Mouse (Mus musculus) embryonic facial prominence, embryonic 11.5 days (tissue): ENCODE measurements around the gene Icam1. TPM values are rescaled to one million over a fixed set of nuclear protein-coding genes. Genes with fewer than 3 reads are reported as not detected.

ENCODE experiments used
- ATAC-seq: fragments of 200-750 bp; cut with Nextera tagmentation; replicated peaks from 2 replicates; pipeline ENCODE4 v1.8.0; 2017; ENCODE audit warnings: low read depth; ENCODE audit not compliant: insufficient number of reproducible peaks, low FRiP score, low TSS enrichment
- DNase-seq: peaks from one replicate; pipeline ENCODE4 v3.0.0-alpha.2; 2015; ENCODE audit warnings: low spot score
- H3K27ac ChIP-seq: fragments of 300-500 bp; sonication (generic); replicated peaks from 2 replicates; pipeline ENCODE4 v1.5.1; 2014; ENCODE audit warnings: mild to moderate bottlenecking, low read depth, low read length, control low read depth
- H3K27me3 ChIP-seq: fragments of 300-500 bp; sonication (generic); 2 replicates; pipeline ENCODE4 v1.6.1; 2014; ENCODE audit warnings: mild to moderate bottlenecking, low read length, moderate library complexity, mixed read lengths; ENCODE audit not compliant: control insufficient read depth, insufficient read depth
- H3K36me3 ChIP-seq: fragments of 300-500 bp; sonication (generic); replicated peaks from 2 replicates; pipeline ENCODE4 v1.6.1; 2014; ENCODE audit warnings: low read depth, mild to moderate bottlenecking, low read length, moderate library complexity, mixed read lengths; ENCODE audit not compliant: control insufficient read depth, insufficient read depth
- H3K4me1 ChIP-seq: fragments of 300-500 bp; sonication (generic); 2 replicates; pipeline ENCODE4 v1.6.1; 2014; ENCODE audit warnings: low read length, mixed read lengths; ENCODE audit not compliant: control insufficient read depth, insufficient read depth
- H3K4me2 ChIP-seq: fragments of 300-500 bp; sonication (generic); 2 replicates; pipeline ENCODE4 v1.6.1; 2014; ENCODE audit warnings: low read depth, mild to moderate bottlenecking, control low read depth, low read length, moderate library complexity
- H3K4me3 ChIP-seq: fragments of 300-500 bp; sonication (generic); 2 replicates; pipeline ENCODE4 v1.5.1; 2014; ENCODE audit warnings: low read depth, low read length, control low read depth
- H3K9ac ChIP-seq: fragments of 300-500 bp; sonication (generic); replicated peaks from 2 replicates; pipeline ENCODE4 v1.6.1; 2014; ENCODE audit warnings: mild to moderate bottlenecking, control low read depth, low read length
- H3K9me3 ChIP-seq: fragments of 300-500 bp; sonication (generic); replicated peaks from 2 replicates; pipeline ENCODE4 v1.6.1; 2016; ENCODE audit warnings: mild to moderate bottlenecking, low read length, inconsistent platforms, mixed read lengths; ENCODE audit not compliant: control insufficient read depth
- WGBS: fragments of 180-500 bp; shearing (Covaris S2); extraction: QIAGEN DNeasy Blood & Tissue Kit; methylation state at CpG from one replicate; pipeline ENCODE4 v1.1.7; 2014; 5-methylcytosine and 5-hydroxymethylcytosine counted together
- polyA plus RNA-seq: library from polyadenylated mRNA; unstranded; fragments of >200 nt; fragmentation: Nextera tagmentation; extraction: Ambion mirVana; gene quantifications from 2 replicates; pipeline ENCODE4 v1.2.1, GENCODE M21; 2014

The Icam1 gene
- polyA plus RNA-seq, 1 experiment from 2014 or later = 4.5 TPM

GRCm38 (mm10) chr9:20983169-20983568 lies 32.6 kb upstream of the Icam1 start:
- Histone ChIP-seq H3K36me3 (no peaks in the 10 kb centered on the region), H3K27ac (no peak overlapping the region), H3K4me1 (no peaks in the 10 kb centered on the region), H3K4me2 (no peak overlapping the region), H3K9me3 (no peaks in the 10 kb centered on the region), H3K27me3 (no peaks in the 10 kb centered on the region), H3K4me3 (no peak overlapping the region), H3K9ac (no peak overlapping the region)
- WGBS = 24% methylated on average over 5 of the region's 5 CpGs
- DNase-seq = peak; percentile 26
- no peak for ATAC-seq

GRCm38 (mm10) chr9:20986952-20987686 lies 28.7 kb upstream of the Icam1 start:
- Histone ChIP-seq H3K9me3 (no peaks in the 10 kb centered on the region), H3K4me1 (no peaks in the 10 kb centered on the region; the same call in 1 of the 2 replicates), H3K27ac (no peak overlapping the region), H3K27me3 (no peaks in the 10 kb centered on the region), H3K4me3 (no peak overlapping the region), H3K9ac (no peak overlapping the region), H3K36me3 (no peaks in the 10 kb centered on the region), H3K4me2 (no peak overlapping the region)
- 64% methylated on average over 15 of the region's 15 CpGs for WGBS
- DNase-seq = no peak
- ATAC-seq = 0 out of 2 replicates have a peak, but pooled peaks have one; percentile 30

GRCm38 (mm10) chr9:20987953-20988352 lies 27.8 kb upstream of the Icam1 start:
- no peak for DNase-seq
- H3K4me2 ChIP-seq = no peak overlapping the region
- H3K4me1 ChIP-seq = no peaks in the 10 kb centered on the region; the same call in 1 of the 2 replicates
- no peak overlapping the region for H3K4me3 ChIP-seq
- no peak overlapping the region for H3K27ac ChIP-seq
- no peak for ATAC-seq
- no peak overlapping the region for H3K9ac ChIP-seq
- H3K27me3 ChIP-seq = no peaks in the 10 kb centered on the region
- H3K9me3 ChIP-seq = no peaks in the 10 kb centered on the region
- H3K36me3 ChIP-seq = no peaks in the 10 kb centered on the region
- WGBS = 24% methylated on average over 7 of the region's 7 CpGs

- no peak for ATAC-seq
- peak overlapping the region; percentile 34; the same call in 1 of the 2 replicates for H3K9ac ChIP-seq
- WGBS = 5% methylated on average over 10 of the region's 10 CpGs
- no peaks in the 10 kb centered on the region; the same call in 1 of the 2 replicates for H3K4me1 ChIP-seq
- H3K27ac ChIP-seq = no peak overlapping the region
- H3K4me2 ChIP-seq = peak overlapping the region; percentile 5; the same call in 1 of the 2 replicates
- H3K27me3 ChIP-seq = no peaks in the 10 kb centered on the region
- DNase-seq = peak; percentile 66
- H3K36me3 ChIP-seq = no peaks in the 10 kb centered on the region
- no peaks in the 10 kb centered on the region for H3K9me3 ChIP-seq
- H3K4me3 ChIP-seq = no peak overlapping the region
Observed at GRCm38 (mm10) chr9:20990861-20991260, 24.9 kb upstream of the Icam1 start.

GRCm38 (mm10) chr9:20991587-20991986 lies 24.2 kb upstream of the Icam1 start:
- no peak for DNase-seq
- Histone ChIP-seq H3K9ac (no peak overlapping the region), H3K4me1 (no peaks in the 10 kb centered on the region; the same call in 1 of the 2 replicates), H3K27ac (no peak overlapping the region), H3K27me3 (no peaks in the 10 kb centered on the region), H3K36me3 (no peaks in the 10 kb centered on the region), H3K4me2 (no peak overlapping the region), H3K9me3 (no peaks in the 10 kb centered on the region), H3K4me3 (no peak overlapping the region)
- 92% methylated on average over 4 of the region's 4 CpGs for WGBS
- ATAC-seq = 0 out of 2 replicates have a peak, but pooled peaks have one; percentile 16

GRCm38 (mm10) chr9:20993165-20993898 lies 22.5 kb upstream of the Icam1 start:
- DNase-seq (no peak), ATAC-seq (no peak)
- 52% methylated on average over 5 of the region's 5 CpGs for WGBS

GRCm38 (mm10) chr9:20995069-20995468 lies 20.7 kb upstream of the Icam1 start:
- no peaks in the 10 kb centered on the region for H3K27me3 ChIP-seq
- no peak overlapping the region for H3K27ac ChIP-seq
- H3K4me1 ChIP-seq = no peaks in the 10 kb centered on the region; the same call in 1 of the 2 replicates
- no peak overlapping the region for H3K9ac ChIP-seq
- no peaks in the 10 kb centered on the region for H3K36me3 ChIP-seq
- DNase-seq (no peak), ATAC-seq (no peak)
- 67% methylated on average over 3 of the region's 3 CpGs for WGBS
- no peak overlapping the region for H3K4me3 ChIP-seq
- no peak overlapping the region for H3K4me2 ChIP-seq
- no peaks in the 10 kb centered on the region for H3K9me3 ChIP-seq

More at GRCm38 (mm10) chr9:20993165-20993898, 22.5 kb upstream of the Icam1 start:
- H3K4me1 ChIP-seq = no peaks in the 10 kb centered on the region; the same call in 1 of the 2 replicates
- no peaks in the 10 kb centered on the region for H3K9me3 ChIP-seq
- no peak overlapping the region for H3K9ac ChIP-seq
- no peak overlapping the region for H3K27ac ChIP-seq
- H3K36me3 ChIP-seq = no peaks in the 10 kb centered on the region
- no peak overlapping the region for H3K4me2 ChIP-seq
- H3K4me3 ChIP-seq = no peak overlapping the region
- no peaks in the 10 kb centered on the region for H3K27me3 ChIP-seq

GRCm38 (mm10) chr9:20997065-20997464 lies 18.7 kb upstream of the Icam1 start:
- Histone ChIP-seq H3K4me2 (no peak overlapping the region), H3K36me3 (no peaks in the 10 kb centered on the region), H3K4me1 (no peaks in the 10 kb centered on the region), H3K4me3 (no peak overlapping the region), H3K9ac (no peak overlapping the region), H3K27ac (no peak overlapping the region), H3K9me3 (no peaks in the 10 kb centered on the region), H3K27me3 (no peaks in the 10 kb centered on the region)
- DNase-seq (no peak), ATAC-seq (no peak)
- WGBS = 91% methylated on average over 8 of the region's 8 CpGs
